23 mouse cellular contexts compared by ENCODE assay signal in the genomic region with DNA sequence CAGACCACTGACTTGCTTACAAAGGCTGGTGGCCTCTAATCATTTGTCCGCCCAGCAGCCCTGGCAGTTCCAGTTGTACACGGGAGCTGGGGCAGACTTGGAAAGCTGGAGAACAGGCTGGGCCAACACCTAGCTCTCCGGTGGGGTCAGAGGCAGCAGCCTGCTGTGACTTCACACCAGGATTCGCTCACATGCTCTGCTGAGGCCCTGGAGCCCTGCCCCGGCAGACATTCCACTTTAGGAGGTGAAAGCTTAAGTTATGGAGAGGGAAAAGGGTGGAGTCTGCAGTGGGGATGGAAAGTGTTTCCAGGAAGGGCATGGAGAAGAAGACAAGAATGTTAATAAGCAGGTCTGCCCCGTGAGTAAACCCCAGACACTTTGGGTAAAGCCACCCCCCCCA. TPM values are rescaled to one million over a fixed set of nuclear protein-coding genes. Genes with fewer than 3 reads are reported as not detected.
DNase-seq lines count a peak whose midpoint lies in the region; ATAC-seq and TF ChIP-seq lines count a peak whose summit lies in the region.
"Had no signal": no experiment of that assay in that cellular context is flagged by ENCODE, and none has a peak within 500 bp of the region (broad histone marks: within the 10 kb centered on the region; RNA-seq: fewer than 3 reads in every experiment).

No protein-coding gene starts in this region.

- no peak overlapping the region for H3K27ac ChIP-seq in heart, embryonic 12.5 days (ENCODE audit: poor library complexity, severe bottlenecking)
- no peak overlapping the region for H3K27ac ChIP-seq in heart, adult 2 months
- peak overlapping the region; percentile 57; the same call in 1 of the 2 replicates for H3K27ac ChIP-seq in embryonic facial prominence, embryonic 10.5 days (replicated peaks)
- H3K27ac ChIP-seq in limb, embryonic 15.5 days, result 0 out of 2 replicates have a peak overlapping the region, but pooled peaks have one; percentile 33
- H3K27ac ChIP-seq: hindbrain, embryonic 14.5 days; macrophage had no signal

- 16% methylated on average over 6 of the region's 6 CpGs for WGBS in heart, embryonic 12.5 days
- WGBS in heart, adult 2 months, result 46% methylated on average over 6 of the region's 6 CpGs
- WGBS in embryonic facial prominence, embryonic 10.5 days, result 31% methylated on average over 6 of the region's 6 CpGs
- 18% methylated on average over 6 of the region's 6 CpGs for WGBS in limb, embryonic 15.5 days

- TF ChIP-seq POLR2A in heart, adult 2 months (IDR thresholded peaks at IDR 0.05; ENCODE audit: insufficient read depth, low read depth, low read length), result no peak

- no peak for ATAC-seq in heart, embryonic 12.5 days (ENCODE audit: insufficient number of reproducible peaks, low FRiP score)
- no peak for ATAC-seq in limb, embryonic 15.5 days (ENCODE audit: insufficient number of reproducible peaks, low FRiP score, low TSS enrichment, low read depth)
- no peak for ATAC-seq in megakaryocyte, adult 5-6 weeks (ENCODE audit: poor library complexity, severe bottlenecking)
- ATAC-seq: forebrain, postnatal 0 days; liver, postnatal 0 days; midbrain, embryonic 16.5 days; Patski had no signal

- TF ChIP-seq CTCF in heart, adult 2 months (IDR thresholded peaks at IDR 0.05), result no peak
- TF ChIP-seq CTCF in E14TG2a.4 (conservative IDR thresholded peaks at IDR 0.05; ENCODE audit: low read length), result no peak

- no peak for DNase-seq in heart, adult 2 months
- DNase-seq in embryonic facial prominence, embryonic 10.5 days (ENCODE audit: low spot score), result peak; percentile 16
- DNase-seq in cerebellum, postnatal 25 days, result no peak
- DNase-seq in spleen, postnatal 4 days (ENCODE audit: low spot score in 2 of 2), result no peak
- DNase-seq: cerebellum, adult 11-12 months; forebrain, postnatal 0 days; heart, adult 18-20 months; heart, postnatal 10 days; kidney, adult 11 months; kidney, postnatal 36 days; layer of hippocampus, adult 9-11 months; liver; liver, postnatal 0 days; thymus, postnatal 25 days had no signal

- no peaks in the 10 kb centered on the region for H3K36me3 ChIP-seq in heart, embryonic 12.5 days
- no peaks in the 10 kb centered on the region for H3K36me3 ChIP-seq in heart, adult 2 months (ENCODE audit: control insufficient read depth, insufficient read depth, low read length)
- H3K36me3 ChIP-seq in E14TG2a.4 (ENCODE audit: insufficient read depth, low read length), result no peaks in the 10 kb centered on the region
- H3K36me3 ChIP-seq in embryonic facial prominence, embryonic 10.5 days (replicated peaks), result no peaks in the 10 kb centered on the region
- no peaks in the 10 kb centered on the region for H3K36me3 ChIP-seq in limb, embryonic 15.5 days

- peaks cover 4% of the 10 kb centered on the region; the same call in 1 of the 2 replicates for H3K9me3 ChIP-seq in heart, embryonic 12.5 days (replicated peaks)
- H3K9me3 ChIP-seq in E14TG2a.4 (ENCODE audit: low read length), result 0 out of 2 replicates have a peak, but pooled peaks cover 4% of the 10 kb centered on the region
- H3K9me3 ChIP-seq in embryonic facial prominence, embryonic 10.5 days, result no peaks in the 10 kb centered on the region
- H3K9me3 ChIP-seq in limb, embryonic 15.5 days, result no peaks in the 10 kb centered on the region

- no peak overlapping the region for H3K4me2 ChIP-seq in heart, embryonic 12.5 days
- H3K4me2 ChIP-seq in limb, embryonic 15.5 days, result no peak overlapping the region
- H3K4me2 ChIP-seq: hindbrain, embryonic 14.5 days had no signal

- H3K4me3 ChIP-seq in heart, embryonic 12.5 days, result no peak overlapping the region
- H3K4me3 ChIP-seq in heart, adult 2 months, result no peak overlapping the region
- H3K4me3 ChIP-seq in E14TG2a.4 (replicated peaks; ENCODE audit: low read length), result 0 out of 2 replicates have a peak overlapping the region, but pooled peaks have one; percentile 17
- H3K4me3 ChIP-seq in embryonic facial prominence, embryonic 10.5 days, result no peak overlapping the region
- H3K4me3 ChIP-seq in limb, embryonic 15.5 days, result no peak overlapping the region

- no peak for TF ChIP-seq EP300 in heart, adult 2 months (IDR thresholded peaks at IDR 0.05; ENCODE audit: insufficient read depth, low read depth, low read length)

- no peaks in the 10 kb centered on the region for H3K27me3 ChIP-seq in heart, embryonic 12.5 days (replicated peaks)
- no peaks in the 10 kb centered on the region for H3K27me3 ChIP-seq in heart, adult 2 months (ENCODE audit: control insufficient read depth, insufficient read depth, low read length)
- H3K27me3 ChIP-seq in E14TG2a.4 (ENCODE audit: insufficient read depth, low read length), result no peaks in the 10 kb centered on the region
- H3K27me3 ChIP-seq in embryonic facial prominence, embryonic 10.5 days (replicated peaks; ENCODE audit: low read depth, poor library complexity, severe bottlenecking), result peaks cover 11% of the 10 kb centered on the region
- no peaks in the 10 kb centered on the region for H3K27me3 ChIP-seq in limb, embryonic 15.5 days
- H3K27me3 ChIP-seq: Patski had no signal

- peaks cover 8% of the 10 kb centered on the region for H3K4me1 ChIP-seq in heart, embryonic 12.5 days (replicated peaks)
- H3K4me1 ChIP-seq in heart, adult 2 months (ENCODE audit: control insufficient read depth, insufficient read depth, low read length), result no peaks in the 10 kb centered on the region
- peaks cover 59% of the 10 kb centered on the region for H3K4me1 ChIP-seq in E14TG2a.4 (replicated peaks; ENCODE audit: low read depth, low read length)
- peaks cover 20% of the 10 kb centered on the region for H3K4me1 ChIP-seq in embryonic facial prominence, embryonic 10.5 days
- H3K4me1 ChIP-seq in limb, embryonic 15.5 days, result peaks cover 7% of the 10 kb centered on the region

- intact Hi-C loops in heart, adult 2 months (cut with DNase I), result no loop called here

- H3K79me2 ChIP-seq in heart, adult 2 months (replicated peaks; ENCODE audit: control insufficient read depth, insufficient read depth, low read length), result no peaks in the 10 kb centered on the region

- H3K9ac ChIP-seq in heart, embryonic 12.5 days, result peak overlapping the region; percentile 28; the same call in 1 of the 2 replicates
- no peak overlapping the region for H3K9ac ChIP-seq in heart, adult 2 months (ENCODE audit: low read depth, low read length)
- H3K9ac ChIP-seq in limb, embryonic 15.5 days, result no peak overlapping the region
- H3K9ac ChIP-seq: forebrain, postnatal 0 days; hindbrain, embryonic 14.5 days; liver, postnatal 0 days had no signal

RNA-seq across cellular contexts. Expression of a gene that starts 19.2 kb away (rescaled TPM):
- polyA plus RNA-seq in heart, embryonic 12.5 days (2016; fragmentation: Nextera tagmentation; extraction: Ambion mirVana), result 59.7 and 64.7 TPM in 2 replicates
- 10 to 100 TPM; 13.9 to 14.4 TPM for total RNA-seq in heart, adult 2 months (2021)
- 11.1 TPM in 2 replicates for polyA plus RNA-seq in heart, adult 2 months (2012; rRNA removed)
- 94.5 and 111 TPM in 2 replicates for polyA plus RNA-seq in embryonic facial prominence, embryonic 10.5 days (2016; fragmentation: Nextera tagmentation; extraction: Ambion mirVana)
- polyA plus RNA-seq in limb, embryonic 15.5 days (2015; fragmentation: Nextera tagmentation; extraction: Ambion mirVana), result 85.4 and 90.5 TPM in 2 replicates
- total RNA-seq in megakaryocyte, adult 5-6 weeks (2015), result 0.47 and 1.4 TPM in 2 replicates
- 0.41 and 0.81 TPM in 2 replicates for total RNA-seq in megakaryocyte, adult 5-6 weeks (2017)
- total RNA-seq: CH12.LX had no signal

Comparison
In these comparisons a context has a peak if more than half of its experiments do, and no peak if none do; other contexts are left out.
1. H3K27ac ChIP-seq: peak in embryonic facial prominence, embryonic 10.5 days (single experiment) and limb, embryonic 15.5 days (single experiment); none in heart, embryonic 12.5 days (single experiment) and heart, adult 2 months (single experiment).